In the genomic region with DNA sequence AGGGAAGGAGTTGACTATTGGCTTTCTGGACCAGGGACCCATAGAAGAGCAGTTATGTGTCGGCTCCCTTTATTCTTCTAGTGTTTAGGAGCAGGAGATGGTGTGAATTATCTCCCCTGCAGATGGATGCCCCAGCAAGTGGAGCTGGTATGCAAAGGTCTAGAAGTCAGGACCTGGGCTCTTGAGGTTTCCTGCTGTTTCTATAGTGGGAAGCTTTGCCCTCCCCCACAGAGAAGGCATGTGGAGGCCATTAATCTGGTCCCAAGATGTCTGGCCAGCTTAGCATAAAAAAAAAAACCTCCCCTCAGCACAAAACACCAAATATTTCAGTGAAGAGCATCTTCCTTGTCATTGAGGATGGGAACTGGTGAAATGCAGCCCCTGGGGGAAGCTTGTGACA, we compare ENCODE assay signal across 23 mouse cellular contexts. TPM values are rescaled to one million over a fixed set of nuclear protein-coding genes. Genes with fewer than 3 reads are reported as not detected.
A peak's percentile ranks its signal among the peaks of the same experiment; 100 is the strongest.
DNase-seq lines count a peak whose midpoint lies in the region; ATAC-seq lines count a peak whose summit lies in the region.
"Had no signal": no experiment of that assay in that cellular context is flagged by ENCODE, and none has a peak within 500 bp of the region (broad histone marks: within the 10 kb centered on the region; RNA-seq: fewer than 3 reads in every experiment).

No protein-coding gene starts in this region.

- H3K36me3 ChIP-seq in hindbrain, embryonic 10.5 days, result no peaks in the 10 kb centered on the region
- H3K36me3 ChIP-seq in hindbrain, embryonic 14.5 days (replicated peaks; ENCODE audit: control insufficient read depth, insufficient read depth), result no peaks in the 10 kb centered on the region
- no peaks in the 10 kb centered on the region for H3K36me3 ChIP-seq in midbrain, embryonic 12.5 days
- no peaks in the 10 kb centered on the region for H3K36me3 ChIP-seq in midbrain, embryonic 15.5 days (replicated peaks)
- no peaks in the 10 kb centered on the region for H3K36me3 ChIP-seq in embryonic facial prominence, embryonic 11.5 days (replicated peaks; ENCODE audit: control insufficient read depth, insufficient read depth, low read depth, low read length)
- H3K36me3 ChIP-seq: heart, embryonic 10.5 days; heart, embryonic 15.5 days; hindbrain, embryonic 12.5 days; kidney, embryonic 15.5 days; liver, embryonic 12.5 days had no signal

- peaks cover 13% of the 10 kb centered on the region for H3K27me3 ChIP-seq in hindbrain, embryonic 10.5 days (ENCODE audit: insufficient read depth, poor library complexity, severe bottlenecking)
- no peaks in the 10 kb centered on the region for H3K27me3 ChIP-seq in hindbrain, embryonic 14.5 days (ENCODE audit: control insufficient read depth, insufficient read depth, low read length)
- H3K27me3 ChIP-seq in midbrain, embryonic 12.5 days, result no peaks in the 10 kb centered on the region
- H3K27me3 ChIP-seq in midbrain, embryonic 15.5 days (replicated peaks), result no peaks in the 10 kb centered on the region
- no peaks in the 10 kb centered on the region for H3K27me3 ChIP-seq in embryonic facial prominence, embryonic 11.5 days (ENCODE audit: control insufficient read depth, insufficient read depth, low read length)
- H3K27me3 ChIP-seq: heart, embryonic 15.5 days; hindbrain, embryonic 12.5 days; kidney, embryonic 15.5 days; liver, embryonic 12.5 days; Patski had no signal

- peak overlapping the region; percentile 59 for H3K27ac ChIP-seq in hindbrain, embryonic 10.5 days
- H3K27ac ChIP-seq in hindbrain, embryonic 14.5 days, result no peak overlapping the region
- peak overlapping the region; percentile 44; the same call in 1 of the 2 replicates for H3K27ac ChIP-seq in midbrain, embryonic 12.5 days (replicated peaks)
- H3K27ac ChIP-seq in midbrain, embryonic 15.5 days, result no peak overlapping the region
- no peak overlapping the region for H3K27ac ChIP-seq in embryonic facial prominence, embryonic 11.5 days (replicated peaks; ENCODE audit: low read depth, low read length)
- H3K27ac ChIP-seq: heart, embryonic 15.5 days; hindbrain, embryonic 12.5 days; kidney, embryonic 15.5 days; layer of hippocampus, adult 2 months; liver, embryonic 12.5 days; macrophage had no signal

- H3K4me3 ChIP-seq in hindbrain, embryonic 10.5 days, result no peak overlapping the region
- H3K4me3 ChIP-seq in hindbrain, embryonic 14.5 days (replicated peaks; ENCODE audit: low read length), result no peak overlapping the region
- H3K4me3 ChIP-seq in midbrain, embryonic 12.5 days, result no peak overlapping the region
- no peak overlapping the region for H3K4me3 ChIP-seq in midbrain, embryonic 15.5 days
- H3K4me3 ChIP-seq in embryonic facial prominence, embryonic 11.5 days (ENCODE audit: low read depth, low read length), result no peak overlapping the region
- H3K4me3 ChIP-seq: heart, embryonic 10.5 days; heart, embryonic 15.5 days; hindbrain, embryonic 12.5 days; kidney, embryonic 15.5 days; layer of hippocampus, adult 2 months; liver, embryonic 12.5 days had no signal

- H3K9me3 ChIP-seq in hindbrain, embryonic 10.5 days, result no peaks in the 10 kb centered on the region
- H3K9me3 ChIP-seq in hindbrain, embryonic 14.5 days (ENCODE audit: control insufficient read depth, low read length), result no peaks in the 10 kb centered on the region
- H3K9me3 ChIP-seq in midbrain, embryonic 12.5 days, result no peaks in the 10 kb centered on the region
- H3K9me3 ChIP-seq in midbrain, embryonic 15.5 days, result no peaks in the 10 kb centered on the region
- no peaks in the 10 kb centered on the region; the same call in 1 of the 2 replicates for H3K9me3 ChIP-seq in embryonic facial prominence, embryonic 11.5 days (replicated peaks; ENCODE audit: control insufficient read depth, low read length)
- H3K9me3 ChIP-seq: heart, embryonic 10.5 days; heart, embryonic 15.5 days; hindbrain, embryonic 12.5 days; kidney, embryonic 15.5 days had no signal

- H3K4me2 ChIP-seq in hindbrain, embryonic 14.5 days (replicated peaks), result no peak overlapping the region
- no peak overlapping the region for H3K4me2 ChIP-seq in midbrain, embryonic 12.5 days (replicated peaks)
- H3K4me2 ChIP-seq in midbrain, embryonic 15.5 days, result no peak overlapping the region
- H3K4me2 ChIP-seq in embryonic facial prominence, embryonic 11.5 days (ENCODE audit: low read depth, low read length), result no peak overlapping the region
- H3K4me2 ChIP-seq: heart, embryonic 15.5 days; hindbrain, embryonic 12.5 days; kidney, embryonic 15.5 days; liver, embryonic 12.5 days had no signal

- no peak overlapping the region for H3K9ac ChIP-seq in hindbrain, embryonic 14.5 days
- no peak overlapping the region; the same call in 1 of the 2 replicates for H3K9ac ChIP-seq in midbrain, embryonic 12.5 days (replicated peaks)
- no peak overlapping the region for H3K9ac ChIP-seq in midbrain, embryonic 15.5 days
- no peak overlapping the region for H3K9ac ChIP-seq in embryonic facial prominence, embryonic 11.5 days (replicated peaks; ENCODE audit: low read length)
- H3K9ac ChIP-seq: heart, embryonic 15.5 days; hindbrain, embryonic 12.5 days; kidney, embryonic 15.5 days; liver, embryonic 12.5 days; liver, postnatal 0 days had no signal

- peaks cover 63% of the 10 kb centered on the region for H3K4me1 ChIP-seq in hindbrain, embryonic 10.5 days (replicated peaks)
- peaks cover 9% of the 10 kb centered on the region for H3K4me1 ChIP-seq in hindbrain, embryonic 14.5 days (replicated peaks; ENCODE audit: control insufficient read depth, insufficient read depth, low read length)
- H3K4me1 ChIP-seq in midbrain, embryonic 12.5 days, result peaks cover 39% of the 10 kb centered on the region
- peaks cover 22% of the 10 kb centered on the region for H3K4me1 ChIP-seq in midbrain, embryonic 15.5 days
- H3K4me1 ChIP-seq in embryonic facial prominence, embryonic 11.5 days (ENCODE audit: control insufficient read depth, insufficient read depth, low read length), result no peaks in the 10 kb centered on the region
- H3K4me1 ChIP-seq: liver, embryonic 12.5 days had no signal

- no peak for ATAC-seq in hindbrain, embryonic 14.5 days (ENCODE audit: low FRiP score)
- ATAC-seq in midbrain, embryonic 12.5 days (ENCODE audit: low FRiP score, low read depth), result no peak
- ATAC-seq in midbrain, embryonic 15.5 days (replicated peaks), result no peak
- no peak for ATAC-seq in embryonic facial prominence, embryonic 11.5 days (replicated peaks; ENCODE audit: insufficient number of reproducible peaks, low FRiP score, low TSS enrichment, low read depth)
- ATAC-seq: forebrain, embryonic 14.5 days; intestine, postnatal 0 days; liver, embryonic 12.5 days; liver, postnatal 0 days; Patski had no signal

- DNase-seq in hindbrain, embryonic 10.5 days (ENCODE audit: low spot score), result peak; percentile 32
- DNase-seq in hindbrain, embryonic 14.5 days (ENCODE audit: low spot score), result no peak
- peak; percentile 30 for DNase-seq in embryonic facial prominence, embryonic 11.5 days (ENCODE audit: low spot score)
- no peak for DNase-seq in retina, embryonic 14.5 days (ENCODE audit: low spot score)
- DNase-seq in right cerebral cortex, postnatal 36 days (ENCODE audit: low spot score in 2 of 2), result no peak
- DNase-seq: adrenal gland, postnatal 10 days; cerebellum, adult 8-10 months; gastrocnemius, postnatal 25 days; kidney, postnatal 36 days; liver, postnatal 0 days; lung, postnatal 10 days had no signal

- WGBS in hindbrain, embryonic 10.5 days, result 8% methylated on average over 1 of the region's 1 CpGs
- 11% methylated on average over 1 of the region's 1 CpGs for WGBS in hindbrain, embryonic 14.5 days
- 8% methylated on average over 1 of the region's 1 CpGs for WGBS in midbrain, embryonic 12.5 days
- 27% methylated on average over 1 of the region's 1 CpGs for WGBS in midbrain, embryonic 15.5 days
- WGBS in embryonic facial prominence, embryonic 11.5 days, result 10% methylated on average over 1 of the region's 1 CpGs

RNA-seq across cellular contexts. Expression of gene Tmem132c, which starts 57.4 kb away (rescaled TPM):
- polyA plus RNA-seq in hindbrain, embryonic 10.5 days (2016; fragmentation: Nextera tagmentation; extraction: Ambion mirVana), result 24.0 and 33.2 TPM in 2 replicates
- polyA plus RNA-seq in hindbrain, embryonic 14.5 days (2014; fragmentation: Nextera tagmentation; extraction: Ambion mirVana), result 15.1 and 15.6 TPM in 2 replicates
- 18.4 and 19.7 TPM in 2 replicates for polyA plus RNA-seq in midbrain, embryonic 12.5 days (2016; fragmentation: Nextera tagmentation; extraction: Ambion mirVana)
- 11.5 and 13.3 TPM in 2 replicates for polyA plus RNA-seq in midbrain, embryonic 15.5 days (2015; fragmentation: Nextera tagmentation; extraction: Ambion mirVana)
- polyA plus RNA-seq in embryonic facial prominence, embryonic 11.5 days (2014; fragmentation: Nextera tagmentation; extraction: Ambion mirVana), result 30.9 and 31.0 TPM in 2 replicates
- polyA plus RNA-seq: macrophage, Patski had no signal

Comparison
In these comparisons a context has a peak if more than half of its experiments do, and no peak if none do; other contexts are left out.
1. DNase-seq: peak in hindbrain, embryonic 10.5 days (single experiment) and embryonic facial prominence, embryonic 11.5 days (single experiment); none in hindbrain, embryonic 14.5 days (single experiment), retina, embryonic 14.5 days (single experiment) and right cerebral cortex, postnatal 36 days (0 of 2).
2. H3K27ac ChIP-seq: peak in hindbrain, embryonic 10.5 days (single experiment) and midbrain, embryonic 12.5 days (single experiment); none in hindbrain, embryonic 14.5 days (single experiment), midbrain, embryonic 15.5 days (single experiment) and embryonic facial prominence, embryonic 11.5 days (single experiment).